Mouse (Mus musculus) frontal cortex, adult 2 months (tissue): ENCODE measurements around the gene Gstp2. TPM values are rescaled to one million over a fixed set of nuclear protein-coding genes. Genes with fewer than 3 reads are reported as not detected.

Experiments
- DNase-seq, 2 experiments: peaks; one replicate each; pipeline ENCODE4 v3.0.0; 2022; ENCODE audit warnings: low spot score in 1 of 2; ENCODE audit errors: extremely low spot score in 1 of 2
- polyA plus RNA-seq: library from polyadenylated mRNA; depleted of rRNA; stranded (reverse); fragments of >200 nt; gene quantifications from 2 replicates; pipeline ENCODE4 v1.2.3, GENCODE M21; 2012; rRNA removed

Gstp2 gene
- polyA plus RNA-seq, 1 experiment: 5.1 TPM

- DNase-seq: no peak
Observed at GRCm38 (mm10) chr19:3991562-3991961, 54.3 kb downstream of the Gstp2 start.

- DNase-seq: no peak
Observed at GRCm38 (mm10) chr19:3990804-3991203, 55.0 kb downstream of the Gstp2 start.

Other genes starting within 250 kb of the Gstp2 start
- gene Chka, start 194.2 kb downstream of the Gstp2 start, polyA plus RNA-seq: 121 and 123 TPM in 2 replicates
- 45.5 and 48.1 TPM in 2 replicates for gene Tcirg1, start 138.9 kb downstream of the Gstp2 start, polyA plus RNA-seq
- 283 and 291 TPM in 2 replicates for gene Ndufs8, start 133.2 kb downstream of the Gstp2 start, polyA plus RNA-seq
- gene Aldh3b1, start 116.2 kb downstream of the Gstp2 start, polyA plus RNA-seq: 7.9 and 8.5 TPM in 2 replicates
- 31.5 and 34.7 TPM in 2 replicates for gene Unc93b1, start 110.8 kb downstream of the Gstp2 start, polyA plus RNA-seq
- gene Aldh3b3, start 87.4 kb downstream of the Gstp2 start, polyA plus RNA-seq: 0.38 and 0.58 TPM in 2 replicates
- gene Aldh3b2, start 73.7 kb downstream of the Gstp2 start, polyA plus RNA-seq: 3.5 and 3.6 TPM in 2 replicates
- 5.6 and 5.8 TPM in 2 replicates for gene Acy3, start 59.5 kb downstream of the Gstp2 start, polyA plus RNA-seq
- gene Tbx10, start 53.3 kb downstream of the Gstp2 start, polyA plus RNA-seq: not detected in 2 replicates
- 7.1 and 8.4 TPM in 2 replicates for gene Nudt8, start 45.4 kb downstream of the Gstp2 start, polyA plus RNA-seq
- 6.3 TPM in 2 replicates for gene Gm49405, start 45.4 kb downstream of the Gstp2 start, polyA plus RNA-seq
- 287 and 325 TPM in 2 replicates for gene Doc2g, start 42.7 kb downstream of the Gstp2 start, polyA plus RNA-seq
- gene Ndufv1, start 33.2 kb downstream of the Gstp2 start, polyA plus RNA-seq: 248 and 270 TPM in 2 replicates
- 454 and 506 TPM in 2 replicates for gene Gstp1, start 8.0 kb downstream of the Gstp2 start, polyA plus RNA-seq
- gene Gstp3, start 13.5 kb upstream of the Gstp2 start, polyA plus RNA-seq: not detected in 2 replicates
- not detected in 2 replicates for gene Cabp2, start 35.6 kb upstream of the Gstp2 start, polyA plus RNA-seq
- gene Cdk2ap2, start 51.2 kb upstream of the Gstp2 start, polyA plus RNA-seq: 50.3 and 58.5 TPM in 2 replicates
- 290 and 305 TPM in 2 replicates for gene Pitpnm1, start 54.0 kb upstream of the Gstp2 start, polyA plus RNA-seq
- 162 and 174 TPM in 2 replicates for gene Aip, start 79.8 kb upstream of the Gstp2 start, polyA plus RNA-seq
- gene Gpr152, start 93.8 kb upstream of the Gstp2 start, polyA plus RNA-seq: 0.06 and 0.11 TPM in 2 replicates
- gene Cabp4, start 98.0 kb upstream of the Gstp2 start, polyA plus RNA-seq: 0.12 and 0.17 TPM in 2 replicates
- 183 and 225 TPM in 2 replicates for gene Coro1b, start 102.6 kb upstream of the Gstp2 start, polyA plus RNA-seq
- 1.9 and 2.3 TPM in 2 replicates for gene Ptprcap, start 107.6 kb upstream of the Gstp2 start, polyA plus RNA-seq
- gene Rps6kb2, start 117.3 kb upstream of the Gstp2 start, polyA plus RNA-seq: 82.4 and 85.6 TPM in 2 replicates
- 10.7 and 14.3 TPM in 2 replicates for gene Carns1, start 129.5 kb upstream of the Gstp2 start, polyA plus RNA-seq
- gene Tbc1d10c, start 145.3 kb upstream of the Gstp2 start, polyA plus RNA-seq: 2.6 and 3.3 TPM in 2 replicates
- gene Ppp1ca, start 146.0 kb upstream of the Gstp2 start, polyA plus RNA-seq: 347 and 379 TPM in 2 replicates
- gene Rad9a, start 155.6 kb upstream of the Gstp2 start, polyA plus RNA-seq: 18.4 and 19.3 TPM in 2 replicates
- gene Clcf1, start 168.2 kb upstream of the Gstp2 start, polyA plus RNA-seq: 3.9 and 4.5 TPM in 2 replicates
- gene AC109138.7, start 168.3 kb upstream of the Gstp2 start, polyA plus RNA-seq: not detected in 2 replicates
- 35.0 and 39.4 TPM in 2 replicates for gene Pold4, start 185.9 kb upstream of the Gstp2 start, polyA plus RNA-seq
- 98.6 and 106 TPM in 2 replicates for gene Ssh3, start 223.2 kb upstream of the Gstp2 start, polyA plus RNA-seq
- gene Ankrd13d, start 237.1 kb upstream of the Gstp2 start, polyA plus RNA-seq: 73.1 and 77.0 TPM in 2 replicates